Mouse (Mus musculus): ENCODE measurements around the gene Trim34b.
"Not testable (repeated sequence)": the region's sequence is repeated elsewhere in the genome, so short reads cannot be mapped to it uniquely, and the experiment has no call there.

Gene Trim34b

DNA sequence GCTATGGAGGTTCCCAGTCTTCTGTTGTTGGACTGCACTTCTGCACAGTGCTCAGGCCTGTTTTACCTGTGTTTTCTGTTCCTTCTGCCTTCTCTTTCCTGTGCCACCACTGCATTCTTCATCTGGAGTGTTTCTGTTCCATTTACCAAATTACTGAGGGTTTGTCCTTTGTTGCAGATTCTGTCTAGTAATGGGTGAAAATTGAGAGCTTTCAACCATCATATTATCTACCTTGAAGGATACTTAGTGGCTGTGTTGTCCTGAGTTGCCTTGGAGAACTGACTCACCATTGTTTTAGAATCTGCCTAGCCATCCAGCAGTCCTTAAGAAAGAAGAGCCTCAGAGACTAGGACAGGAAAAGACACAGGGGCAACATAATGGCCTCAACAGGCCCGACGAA is at the start of gene Trim34b:
Gene Trim34b (plus strand): TSS at position 301 of the 400 bp plus-strand sequence.
- DNase-seq (ENCODE audit: low spot score), result not testable (repeated sequence)

GRCm38 (mm10) chr7:104287576-104288443 is 41.5 kb upstream of the Trim34b start, which contains the start of gene Trim5:
TSS of gene Trim5 (minus strand) at chr7:104288094.
- not testable (repeated sequence) for DNase-seq (ENCODE audit: low spot score)

DNA sequence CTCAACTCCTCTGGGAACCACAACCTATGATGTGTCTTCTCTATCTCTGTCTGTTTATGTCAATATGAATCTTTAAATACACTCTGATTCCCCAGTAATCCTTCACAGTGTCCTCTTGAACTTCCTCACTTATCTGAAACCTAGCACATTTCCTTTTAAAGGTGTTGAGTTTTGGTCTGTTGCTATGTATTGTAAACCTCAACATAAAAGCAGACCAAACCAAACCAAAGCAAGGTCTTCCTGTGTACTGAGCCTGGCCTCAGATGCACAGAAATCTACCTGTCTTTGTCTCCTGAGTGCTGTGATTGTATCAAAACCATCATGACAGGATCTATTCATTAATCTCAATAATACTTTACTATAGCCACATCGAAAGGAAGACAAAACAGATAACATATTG is 38.6 kb upstream of the Trim34b start:
- DNase-seq (ENCODE audit: low spot score), result no peak

DNA sequence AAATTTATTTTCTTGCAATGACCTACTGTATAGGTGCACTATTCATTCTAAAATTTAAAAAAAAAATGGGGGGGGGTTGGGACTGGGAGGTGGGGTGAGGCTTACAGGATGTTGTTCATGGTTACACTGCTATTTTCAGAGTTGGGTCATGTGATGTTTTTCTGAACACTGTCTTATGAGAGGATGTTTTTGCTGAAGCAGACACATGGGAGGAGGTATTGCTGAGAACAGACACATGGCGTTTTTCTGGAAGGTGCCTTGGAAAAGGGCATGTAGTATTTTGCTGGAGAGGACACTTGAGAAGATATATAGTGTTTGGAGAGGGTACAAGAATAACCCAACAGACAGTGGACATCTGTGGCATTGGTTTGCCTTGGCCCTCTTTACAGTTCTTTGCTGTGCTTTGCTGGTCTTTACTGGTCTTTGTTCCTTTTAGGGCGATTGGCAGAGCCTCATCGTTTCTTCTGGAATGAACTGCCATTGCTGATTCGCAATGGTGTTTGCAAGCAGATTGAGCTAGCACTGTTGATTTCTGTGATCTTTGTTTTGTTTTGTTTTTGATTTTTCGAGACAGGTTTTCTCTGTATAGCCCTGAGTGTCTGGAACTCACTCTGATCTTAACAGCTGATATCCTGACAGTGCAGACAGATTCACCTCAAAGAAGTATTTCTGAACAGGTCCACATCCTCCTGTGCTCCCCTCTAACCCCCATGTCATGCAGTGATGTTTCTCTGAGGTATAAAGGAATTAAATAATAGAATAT is 37.5 kb upstream of the Trim34b start:
- DNase-seq (ENCODE audit: low spot score), result no peak

DNA sequence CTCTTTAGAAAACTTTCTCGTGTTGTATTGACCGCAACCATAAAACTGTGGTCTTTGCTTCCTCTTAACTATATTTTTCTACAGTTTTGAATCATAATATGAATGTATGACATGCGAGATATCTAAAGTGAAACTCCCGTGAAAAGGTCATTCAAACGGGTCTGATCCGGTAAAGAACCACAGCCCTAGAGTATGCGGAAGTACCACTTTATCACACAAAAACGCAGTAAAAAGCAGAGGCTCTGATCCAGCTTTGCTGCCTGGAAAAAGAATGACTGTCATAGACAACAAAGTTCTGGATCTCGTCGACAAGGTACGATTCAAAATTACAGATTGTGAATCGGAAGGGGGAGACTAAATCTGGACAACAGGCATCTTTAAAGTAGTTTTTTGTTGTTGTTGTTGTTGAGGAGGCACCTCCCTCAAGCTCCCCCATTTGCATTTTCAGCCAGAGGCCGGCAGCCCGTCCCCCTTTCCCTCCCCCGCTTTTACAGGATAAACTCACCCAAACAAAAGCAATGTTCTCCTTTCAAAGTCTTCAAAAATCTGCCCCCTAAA is 14.4 kb upstream of the Trim34b start:
- no peak for DNase-seq (ENCODE audit: low spot score)

DNA sequence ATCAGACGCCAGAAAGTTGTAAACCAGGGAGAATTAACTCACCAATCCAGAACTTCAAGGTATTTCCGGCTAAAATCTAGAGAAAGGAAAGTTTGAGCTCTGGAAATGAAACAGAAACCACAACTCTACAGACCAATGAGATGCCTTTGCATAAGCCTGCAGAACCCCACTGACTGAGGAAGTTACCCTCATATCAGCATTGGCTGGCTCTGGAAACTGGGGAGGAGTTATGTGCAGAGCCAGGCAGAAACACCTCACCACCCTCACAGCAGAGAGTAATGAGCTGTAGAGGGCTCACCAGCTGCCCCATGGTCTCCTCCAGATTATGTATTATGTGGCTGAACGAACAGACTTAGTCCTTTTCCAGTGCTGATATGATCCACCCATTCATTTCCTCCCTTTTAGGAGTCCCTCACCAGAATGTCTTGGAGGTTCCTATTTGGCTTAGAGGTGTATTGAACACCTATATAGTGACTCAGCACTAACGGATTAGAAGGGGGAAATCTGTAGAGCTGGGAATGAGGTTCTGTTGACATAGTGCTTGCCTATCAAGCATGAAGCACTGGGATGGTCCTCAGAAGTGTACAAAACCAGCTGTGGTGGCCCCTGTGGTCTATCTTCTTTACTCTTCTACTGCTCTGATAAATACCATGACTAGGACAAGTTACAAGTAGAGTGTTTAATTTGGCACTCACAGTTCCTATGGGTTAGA is 13.7 kb upstream of the Trim34b start, which contains the start of gene Trim12a:
Gene Trim12a (minus strand): TSS at position 98 of the 712 bp plus-strand sequence.
- not testable (repeated sequence) for DNase-seq (ENCODE audit: low spot score)

GRCm38 (mm10) chr7:104322028-104322427 is 7.2 kb upstream of the Trim34b start:
- DNase-seq (ENCODE audit: low spot score), result no peak

DNA sequence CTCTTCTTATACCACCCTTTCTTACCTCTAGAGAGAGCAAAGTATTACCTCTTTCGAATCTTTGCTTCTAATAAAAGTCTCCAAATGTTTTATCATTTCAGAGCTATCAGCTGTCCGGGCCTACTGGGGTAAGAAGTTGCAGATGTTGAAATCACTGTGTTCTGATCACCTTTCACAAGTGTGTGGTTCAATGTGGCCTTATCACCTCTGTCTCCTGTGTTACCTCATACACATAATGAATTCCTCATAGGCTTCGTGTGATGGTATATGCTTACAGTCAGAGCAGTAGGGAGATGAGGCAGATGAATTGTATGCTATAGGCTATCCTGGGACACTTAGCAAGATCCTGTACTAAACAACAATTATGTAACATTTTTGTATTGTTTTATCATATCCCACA is 6.3 kb downstream of the Trim34b start:
- DNase-seq (ENCODE audit: low spot score), result not testable (repeated sequence)

GRCm38 (mm10) chr7:104340744-104341143 is 11.5 kb downstream of the Trim34b start:
- DNase-seq (ENCODE audit: low spot score), result not testable (repeated sequence)

GRCm38 (mm10) chr7:104348043-104348442 is 18.8 kb downstream of the Trim34b start:
- not testable (repeated sequence) for DNase-seq (ENCODE audit: low spot score)

DNA sequence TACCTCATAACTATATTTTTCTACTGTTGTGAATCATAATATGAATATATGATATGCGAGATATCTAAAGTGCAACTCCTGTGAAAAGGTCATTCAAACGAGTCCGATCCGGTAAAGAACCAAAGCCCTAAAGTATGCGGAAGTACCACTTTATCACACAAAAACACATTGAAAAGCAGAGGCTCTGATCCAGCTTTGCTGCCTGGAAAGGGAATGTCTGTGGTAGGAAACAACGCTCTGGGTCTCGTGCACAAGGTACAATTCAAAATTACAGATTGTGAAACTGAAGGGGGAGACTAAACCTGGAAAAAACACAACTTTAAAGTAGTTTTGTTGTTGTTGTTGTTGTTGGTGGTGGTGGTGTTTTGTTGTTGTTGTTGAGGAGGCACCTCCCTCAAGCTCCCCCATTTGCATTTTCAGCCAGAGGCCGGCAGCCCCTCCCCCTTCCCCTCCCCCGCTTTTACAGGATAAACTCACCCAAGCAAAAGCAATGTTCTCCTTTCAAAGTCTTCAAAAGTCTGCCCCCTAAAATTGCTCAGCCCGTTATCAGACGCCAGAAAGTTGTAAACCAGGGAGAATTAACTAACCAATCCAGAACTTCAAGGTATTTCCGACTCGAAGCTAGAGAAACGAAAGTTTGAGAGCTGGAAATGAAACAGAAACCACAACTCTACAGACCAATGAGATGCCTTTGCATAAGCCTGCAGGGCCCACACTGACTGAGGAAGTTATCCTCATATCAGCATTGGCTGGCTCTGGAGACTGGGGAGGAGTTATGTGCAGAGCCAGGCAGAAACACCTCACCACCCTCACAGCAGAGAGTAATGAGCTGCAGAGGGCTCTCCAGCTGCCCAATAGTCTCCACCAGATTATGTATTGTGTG is 23.7 kb downstream of the Trim34b start, which contains the start of gene Trim12c:
Gene Trim12c (minus strand): TSS at position 646 of the 883 bp plus-strand sequence.
- peak; percentile 71 for DNase-seq (ENCODE audit: low spot score)

DNA sequence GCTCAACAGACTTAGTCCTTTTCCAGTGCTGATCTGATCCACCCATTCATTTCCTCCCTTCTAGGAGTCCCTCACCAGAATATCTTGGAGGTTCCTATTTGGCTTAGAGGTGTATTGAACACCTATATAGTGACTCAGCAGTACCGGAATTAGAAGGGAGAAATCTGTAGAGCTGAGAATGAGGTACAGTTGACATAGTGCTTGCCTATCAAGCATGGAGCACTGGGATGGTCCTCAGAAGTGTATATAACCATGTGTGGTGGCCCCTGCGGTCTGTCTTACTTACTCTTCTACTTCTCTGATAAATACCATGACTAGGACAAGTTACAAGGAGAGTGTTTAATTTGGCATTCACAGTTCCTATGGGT is 24.3 kb downstream of the Trim34b start:
- no peak for DNase-seq (ENCODE audit: low spot score)

- DNase-seq (ENCODE audit: low spot score), result no peak
Observed at GRCm38 (mm10) chr7:104366339-104366738, 37.1 kb downstream of the Trim34b start.

GRCm38 (mm10) chr7:104369736-104370414 is 40.6 kb downstream of the Trim34b start, which contains the start of gene Trim30b:
TSS of gene Trim30b (minus strand) at chr7:104369884.
- no peak for DNase-seq (ENCODE audit: low spot score)
